Mouse (Mus musculus): Measurements from ENCODE around the gene Hsd17b6.

GRCm38 (mm10) chr10:128049741-128050140 is 42.3 kb upstream of the Hsd17b6 start:
- TF ChIP-seq MYC (IDR thresholded peaks at IDR 0.05; ENCODE audit: low read depth, low read length) (no peak), ZNF384 (IDR thresholded peaks at IDR 0.05; ENCODE audit: low read depth, low read length) (no peak), GATA1 (IDR thresholded peaks at IDR 0.05; ENCODE audit: low read depth, low read length) (no peak), POLR2AphosphoS5 (IDR thresholded peaks at IDR 0.05; ENCODE audit: borderline replicate concordance, low read depth, low read length) (no peak), ETS1 (IDR thresholded peaks at IDR 0.05; ENCODE audit: low read depth, low read length) (no peak)
